Mouse (Mus musculus): ENCODE results near the gene Grin2d. TPM values are rescaled to one million over a fixed set of nuclear protein-coding genes. Genes with fewer than 3 reads are reported as not detected.

Grin2d gene
- total RNA-seq, 2 experiments from 2014 or later = 0.38 to 0.44 TPM

GRCm38 (mm10) chr7:45814841-45815240 lies 63.3 kb downstream of the Grin2d start:
- no peak for DNase-seq
- intact Hi-C loops (cut with DNase I) = loop anchor here (2.0 kb wide), 1 partner anchor 14 kb away; no protein-coding TSS in a partner anchor

GRCm38 (mm10) chr7:45813787-45814779 lies 64.1 kb downstream of the Grin2d start, which contains the start of gene Cyth2:
Gene Cyth2, minus strand, starts transcription at chr7:45814581.
- intact Hi-C loops (cut with DNase I) = loop anchor here (2.0 kb wide), 1 partner anchor 15 kb away; no protein-coding TSS in a partner anchor
- DNase-seq = peak; percentile 98 to 99

DNA sequence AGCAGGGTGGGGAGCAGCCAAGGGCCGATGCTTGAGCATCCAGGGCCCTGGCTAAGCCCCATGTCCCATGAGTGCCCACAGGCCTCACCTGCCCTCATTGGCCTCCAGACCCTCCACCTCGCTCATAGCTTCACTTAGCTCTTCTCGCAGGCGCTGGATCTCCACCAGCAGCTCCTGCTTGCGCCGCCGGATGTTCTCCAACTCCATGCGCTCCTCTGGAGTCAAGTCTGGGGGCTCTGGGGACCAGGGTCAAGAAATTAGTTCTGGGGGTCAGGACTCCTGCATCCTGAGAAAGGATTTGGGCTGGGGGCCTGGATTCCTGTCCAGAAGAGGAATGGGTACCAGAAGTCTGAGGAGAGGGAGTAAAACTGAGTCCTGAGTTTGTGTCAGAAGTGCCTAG lies 65.3 kb downstream of the Grin2d start:
- intact Hi-C loops (cut with DNase I) = no loop called here
- no peak for DNase-seq

DNA sequence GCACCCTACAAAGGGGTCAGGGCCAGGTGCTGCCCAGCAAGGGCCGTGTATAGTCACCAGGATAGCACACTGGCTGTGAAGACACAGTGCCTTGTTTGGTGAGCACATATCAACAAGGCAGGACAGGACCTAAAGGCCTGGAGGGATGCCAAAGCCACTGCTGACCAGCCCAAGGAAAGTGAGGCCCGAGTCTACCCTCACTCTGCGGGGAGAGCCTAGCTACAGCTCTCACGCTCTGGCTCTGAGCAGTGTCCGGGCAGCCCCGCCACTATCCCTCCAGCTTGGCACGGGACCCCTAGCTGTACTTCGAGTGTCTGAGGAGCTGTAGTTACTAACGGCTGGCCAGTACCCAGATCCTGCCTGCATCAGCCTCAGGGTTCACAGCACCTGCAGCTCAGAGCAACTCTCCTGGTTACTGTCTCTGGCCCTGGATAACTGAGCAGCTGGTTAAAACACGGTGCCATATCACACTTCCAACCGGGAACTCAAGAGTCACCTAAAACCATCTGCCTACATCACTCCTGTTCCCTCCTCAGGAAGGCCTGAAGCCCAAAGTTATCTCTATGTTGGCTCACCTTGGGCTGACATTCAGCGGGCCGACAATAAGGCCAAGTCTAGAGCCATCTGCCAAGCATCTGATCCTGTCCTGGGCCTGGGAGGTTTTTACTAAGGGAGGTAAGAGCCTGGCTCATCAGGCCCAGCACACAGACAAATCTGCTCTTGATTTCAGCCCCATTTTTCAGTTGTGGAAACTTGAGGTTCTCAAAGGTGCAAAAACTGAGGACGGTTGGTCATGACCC lies 68.7 kb downstream of the Grin2d start:
- DNase-seq = no peak
- intact Hi-C loops (cut with DNase I) = no loop called here

DNA sequence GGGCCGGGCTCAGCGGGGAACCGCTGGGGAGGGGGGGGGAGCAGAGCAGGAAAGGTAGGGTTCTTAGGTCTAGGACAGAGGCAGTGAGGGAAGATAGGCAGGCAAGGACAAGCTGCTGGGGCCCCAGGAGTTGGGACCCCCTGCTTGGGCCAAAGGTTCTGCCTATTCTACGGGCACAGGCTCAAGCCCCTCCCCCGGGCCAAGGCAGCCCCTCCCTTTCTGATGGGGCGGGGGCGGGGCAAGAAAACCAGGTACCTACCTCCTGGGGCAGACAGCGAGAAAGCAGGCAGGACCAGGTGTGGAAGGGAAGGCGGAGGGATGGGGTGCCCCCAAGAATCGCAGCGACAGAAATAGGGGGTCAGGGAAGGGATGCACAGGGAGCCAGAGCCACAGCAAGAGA lies 69.7 kb downstream of the Grin2d start:
- intact Hi-C loops (cut with DNase I) = no loop called here
- no peak for DNase-seq

- no peak for DNase-seq
- intact Hi-C loops (cut with DNase I) = no loop called here
Observed at GRCm38 (mm10) chr7:45805941-45806340, 72.2 kb downstream of the Grin2d start.

DNA sequence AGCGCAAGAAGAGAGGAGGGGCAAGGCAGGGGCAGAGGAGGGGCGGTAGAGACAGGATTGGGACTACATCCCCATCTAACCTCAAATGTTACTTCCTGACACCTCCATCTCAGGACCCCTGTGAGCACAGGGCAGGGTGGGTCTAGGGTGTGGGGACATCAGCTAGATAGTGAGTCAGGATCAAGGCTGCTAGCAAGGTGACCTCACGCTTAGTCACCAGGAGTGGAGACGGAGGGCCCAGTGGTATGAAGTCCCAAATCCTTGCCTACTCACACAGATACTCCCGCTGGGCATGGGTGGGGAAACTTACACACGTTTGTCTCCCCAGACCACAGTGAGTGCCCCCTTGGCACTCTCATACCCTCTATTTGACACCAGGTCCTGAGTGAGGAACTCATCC lies 75.6 kb downstream of the Grin2d start:
- DNase-seq = no peak
- intact Hi-C loops (cut with DNase I) = loop anchor here (5.0 kb wide), 1 partner anchor 135 kb away; no protein-coding TSS in a partner anchor

- DNase-seq = peak; percentile 90 to 95
- intact Hi-C loops (cut with DNase I) = loop anchor here (1.0 to 5.0 kb wide), 2 partner anchors 62 to 136 kb away; no protein-coding TSS in a partner anchor
Observed at GRCm38 (mm10) chr7:45801348-45801747, 76.8 kb downstream of the Grin2d start.

GRCm38 (mm10) chr7:45800546-45801204 lies 77.5 kb downstream of the Grin2d start:
- no peak for DNase-seq

GRCm38 (mm10) chr7:45800001-45800400 lies 78.2 kb downstream of the Grin2d start:
- intact Hi-C loops (cut with DNase I) = loop anchor here (5.0 kb wide), 1 partner anchor 137 kb away; no protein-coding TSS in a partner anchor
- DNase-seq = no peak

More at GRCm38 (mm10) chr7:45800546-45801204, 77.5 kb downstream of the Grin2d start:
- intact Hi-C loops (cut with DNase I) = loop anchor here (1.0 to 5.0 kb wide), 2 partner anchors 61 to 137 kb away; no protein-coding TSS in a partner anchor

DNA sequence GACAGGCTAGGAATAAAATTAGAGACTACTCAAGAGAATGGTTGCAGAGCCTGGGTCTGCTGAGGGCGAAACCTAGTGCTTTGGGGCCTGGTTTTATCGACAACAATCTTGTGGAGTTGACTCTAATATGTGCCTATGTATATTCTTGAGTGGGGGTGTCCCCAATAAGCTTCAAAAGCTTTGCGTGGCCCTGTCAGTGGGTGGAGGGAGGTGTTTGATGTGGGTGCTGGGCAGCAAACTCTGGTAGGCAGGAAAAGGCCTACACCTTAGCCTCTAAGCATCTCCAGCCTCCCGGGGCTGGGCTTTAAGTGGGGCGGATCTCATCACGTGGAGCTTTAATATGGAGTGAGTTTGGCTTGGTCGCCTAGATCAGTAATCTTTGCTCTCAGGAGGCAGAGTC lies 79.2 kb downstream of the Grin2d start:
- intact Hi-C loops (cut with DNase I) = no loop called here
- no peak for DNase-seq

GRCm38 (mm10) chr7:45798511-45798836 lies 79.7 kb downstream of the Grin2d start:
- intact Hi-C loops (cut with DNase I) = no loop called here
- no peak for DNase-seq

GRCm38 (mm10) chr7:45797661-45798510 lies 80.3 kb downstream of the Grin2d start:
- DNase-seq = no peak
- intact Hi-C loops (cut with DNase I) = no loop called here

GRCm38 (mm10) chr7:45796950-45797349 lies 81.2 kb downstream of the Grin2d start:
- no peak for DNase-seq
- intact Hi-C loops (cut with DNase I) = no loop called here

DNA sequence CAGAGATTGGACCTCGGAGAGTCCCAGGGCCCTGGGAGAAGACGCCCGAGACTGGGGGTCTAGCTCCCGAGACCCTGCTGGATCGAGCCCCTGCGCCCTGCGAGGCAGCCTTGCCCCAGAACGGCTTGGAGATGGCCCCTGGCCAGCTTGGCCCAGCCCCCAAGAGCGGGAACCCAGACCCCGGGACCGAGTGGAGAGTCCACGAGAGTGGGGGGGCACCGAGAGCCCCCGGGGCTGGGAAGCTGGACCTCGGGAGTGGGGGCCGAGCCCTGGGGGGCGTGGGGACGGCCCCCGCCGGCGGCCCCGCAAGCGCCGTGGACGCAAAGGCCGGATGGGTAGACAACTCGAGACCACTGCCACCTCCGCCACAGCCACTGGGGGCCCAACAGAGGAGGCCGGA lies 83.2 kb downstream of the Grin2d start:
- intact Hi-C loops (cut with DNase I) = no loop called here

GRCm38 (mm10) chr7:45793969-45794585 lies 84.1 kb downstream of the Grin2d start:
- DNase-seq = no peak
- intact Hi-C loops (cut with DNase I) = no loop called here

More for the DNA sequence above, 83.2 kb downstream of the Grin2d start:
- no peak for DNase-seq

- no peak for DNase-seq
- intact Hi-C loops (cut with DNase I) = no loop called here
Observed at GRCm38 (mm10) chr7:45793240-45793639, 84.9 kb downstream of the Grin2d start.

- no peak for DNase-seq
- intact Hi-C loops (cut with DNase I) = no loop called here
Observed at GRCm38 (mm10) chr7:45791756-45792490, 86.3 kb downstream of the Grin2d start.

Measured in heart, postnatal 36 days (tissue).